Mouse (Mus musculus) forebrain, embryonic 15.5 days (tissue): ENCODE measurements at regions not wholly inside any gene's neighbourhood (a gene's known extent, or its start where the extent isn't known, plus 50 kb on each side); places are given as distances from the start of the nearest gene placed in this dataset.

ENCODE experiments used
- ATAC-seq: fragments of 200-750 bp; cut with Nextera tagmentation; replicated peaks from 2 replicates; pipeline ENCODE4 v1.8.0; 2017; ENCODE audit warnings: mild to moderate bottlenecking, moderate TSS enrichment, moderate library complexity
- H3K27ac ChIP-seq: fragments of 300-500 bp; sonication (generic); replicated peaks from 2 replicates; pipeline ENCODE4 v1.5.1; 2015; ENCODE audit warnings: mild to moderate bottlenecking, inconsistent platforms
- H3K27me3 ChIP-seq: fragments of 300-500 bp; sonication (generic); 2 replicates; pipeline ENCODE4 v1.6.1; 2015; ENCODE audit warnings: inconsistent platforms
- H3K36me3 ChIP-seq: fragments of 300-500 bp; sonication (generic); 2 replicates; pipeline ENCODE4 v1.6.1; 2015; ENCODE audit warnings: mild to moderate bottlenecking, inconsistent platforms
- H3K4me1 ChIP-seq: fragments of 300-500 bp; sonication (generic); 2 replicates; pipeline ENCODE4 v1.6.1; 2015; ENCODE audit warnings: inconsistent platforms
- H3K4me2 ChIP-seq: fragments of 300-500 bp; sonication (generic); replicated peaks from 2 replicates; pipeline ENCODE4 v1.6.1; 2015; ENCODE audit warnings: mild to moderate bottlenecking, inconsistent platforms
- H3K4me3 ChIP-seq: fragments of 300-500 bp; sonication (generic); 2 replicates; pipeline ENCODE4 v1.5.1; 2015; ENCODE audit warnings: mild to moderate bottlenecking, inconsistent platforms
- H3K9ac ChIP-seq: fragments of 300-500 bp; sonication (generic); replicated peaks from 2 replicates; pipeline ENCODE4 v1.6.1; 2015; ENCODE audit warnings: mild to moderate bottlenecking, inconsistent platforms
- H3K9me3 ChIP-seq: fragments of 300-500 bp; sonication (generic); 2 replicates; pipeline ENCODE4 v1.6.1; 2016; ENCODE audit warnings: inconsistent platforms
- WGBS: fragments of 180-500 bp; shearing (Covaris S2); methylation state at CpG from one replicate; pipeline ENCODE4 v1.1.7; 2015; ENCODE audit warnings: mixed read lengths; 5-methylcytosine and 5-hydroxymethylcytosine counted together

- no peak overlapping the region for H3K4me2 ChIP-seq
- H3K27ac ChIP-seq: no peak overlapping the region
- H3K9ac ChIP-seq: no peak overlapping the region
- WGBS: 90% methylated on average over 16 of the region's 16 CpGs
- H3K4me1 ChIP-seq: no peaks in the 10 kb centered on the region
- H3K4me3 ChIP-seq: no peak overlapping the region
- H3K36me3 ChIP-seq: no peaks in the 10 kb centered on the region
- no peak for ATAC-seq
- no peaks in the 10 kb centered on the region for H3K27me3 ChIP-seq
- H3K9me3 ChIP-seq: no peaks in the 10 kb centered on the region
These were observed 148.8 kb upstream of the Ado start for GRCm38 (mm10) chr10:67697401-67698195.

- no peak overlapping the region for H3K9ac ChIP-seq
- ATAC-seq: no peak
These were observed 147.4 kb upstream of the Ado start for GRCm38 (mm10) chr10:67695891-67696853.

GRCm38 (mm10) chr10:67694751-67695150, 146.0 kb upstream of the Ado start:
- 92% methylated on average over 4 of the region's 4 CpGs for WGBS
- no peak overlapping the region for H3K4me2 ChIP-seq
- ATAC-seq: no peak
- no peak overlapping the region for H3K27ac ChIP-seq
- H3K9me3 ChIP-seq: no peaks in the 10 kb centered on the region
- H3K4me3 ChIP-seq: no peak overlapping the region
- H3K9ac ChIP-seq: no peak overlapping the region
- H3K36me3 ChIP-seq: no peaks in the 10 kb centered on the region
- no peaks in the 10 kb centered on the region for H3K4me1 ChIP-seq
- H3K27me3 ChIP-seq: no peaks in the 10 kb centered on the region

More at GRCm38 (mm10) chr10:67695891-67696853, 147.4 kb upstream of the Ado start:
- no peaks in the 10 kb centered on the region for H3K36me3 ChIP-seq
- no peaks in the 10 kb centered on the region for H3K27me3 ChIP-seq
- H3K9me3 ChIP-seq: no peaks in the 10 kb centered on the region
- no peak overlapping the region for H3K4me3 ChIP-seq
- WGBS: 69% methylated on average over 10 of the region's 10 CpGs
- no peak overlapping the region for H3K4me2 ChIP-seq
- H3K27ac ChIP-seq: no peak overlapping the region
- no peaks in the 10 kb centered on the region for H3K4me1 ChIP-seq

GRCm38 (mm10) chr10:67693586-67693985, 144.8 kb upstream of the Ado start:
- no peak overlapping the region for H3K27ac ChIP-seq
- H3K9ac ChIP-seq: no peak overlapping the region
- no peak overlapping the region for H3K4me3 ChIP-seq
- ATAC-seq: no peak
- no peaks in the 10 kb centered on the region for H3K27me3 ChIP-seq
- no peaks in the 10 kb centered on the region for H3K36me3 ChIP-seq
- H3K4me2 ChIP-seq: no peak overlapping the region
- 84% methylated on average over 4 of the region's 4 CpGs for WGBS
- H3K4me1 ChIP-seq: no peaks in the 10 kb centered on the region
- no peaks in the 10 kb centered on the region for H3K9me3 ChIP-seq

- Histone ChIP-seq H3K9ac (no peak overlapping the region), H3K36me3 (no peaks in the 10 kb centered on the region), H3K4me3 (no peak overlapping the region), H3K9me3 (no peaks in the 10 kb centered on the region), H3K4me2 (no peak overlapping the region), H3K27me3 (no peaks in the 10 kb centered on the region), H3K27ac (no peak overlapping the region), H3K4me1 (no peaks in the 10 kb centered on the region)
- WGBS: 92% methylated on average over 15 of the region's 15 CpGs
- no peak for ATAC-seq
These were observed 141.4 kb upstream of the Ado start for GRCm38 (mm10) chr10:67689944-67690670.

GRCm38 (mm10) chr10:67679382-67679781, 130.6 kb upstream of the Ado start:
- Histone ChIP-seq H3K4me3 (no peak overlapping the region), H3K9me3 (no peaks in the 10 kb centered on the region), H3K4me2 (no peak overlapping the region), H3K9ac (no peak overlapping the region), H3K36me3 (no peaks in the 10 kb centered on the region), H3K27ac (no peak overlapping the region), H3K27me3 (no peaks in the 10 kb centered on the region), H3K4me1 (no peaks in the 10 kb centered on the region)
- ATAC-seq: no peak
- WGBS: 88% methylated on average over 4 of the region's 4 CpGs

GRCm38 (mm10) chr10:67673450-67673849, 124.7 kb upstream of the Ado start:
- H3K4me2 ChIP-seq: no peak overlapping the region
- 85% methylated on average over 8 of the region's 8 CpGs for whole genome bisulfite sequencing

GRCm38 (mm10) chr10:67672281-67672680, 123.5 kb upstream of the Ado start:
- ATAC-seq: no peak
- Histone ChIP-seq H3K27me3 (no peaks in the 10 kb centered on the region), H3K4me1 (no peaks in the 10 kb centered on the region), H3K9me3 (no peaks in the 10 kb centered on the region), H3K36me3 (no peaks in the 10 kb centered on the region), H3K9ac (no peak overlapping the region), H3K27ac (no peak overlapping the region), H3K4me2 (no peak overlapping the region), H3K4me3 (no peak overlapping the region)
- 73% methylated on average over 8 of the region's 8 CpGs for WGBS

More at GRCm38 (mm10) chr10:67673450-67673849, 124.7 kb upstream of the Ado start:
- Histone ChIP-seq H3K9me3 (no peaks in the 10 kb centered on the region), H3K27ac (no peak overlapping the region), H3K4me1 (no peaks in the 10 kb centered on the region), H3K36me3 (no peaks in the 10 kb centered on the region), H3K27me3 (no peaks in the 10 kb centered on the region), H3K4me3 (no peak overlapping the region), H3K9ac (no peak overlapping the region)
- no peak for ATAC-seq

- Histone ChIP-seq H3K4me3 (no peak overlapping the region), H3K27ac (no peak overlapping the region), H3K4me2 (no peak overlapping the region), H3K9ac (no peak overlapping the region), H3K27me3 (no peaks in the 10 kb centered on the region), H3K9me3 (no peaks in the 10 kb centered on the region), H3K36me3 (no peaks in the 10 kb centered on the region), H3K4me1 (no peaks in the 10 kb centered on the region)
- ATAC-seq: no peak
- WGBS: 86% methylated on average over 2 of the region's 2 CpGs
These were observed 120.3 kb upstream of the Ado start for GRCm38 (mm10) chr10:67669066-67669465.

GRCm38 (mm10) chr10:67663028-67663427, 114.3 kb upstream of the Ado start:
- 70% methylated on average over 3 of the region's 3 CpGs for WGBS
- H3K27me3 ChIP-seq: no peaks in the 10 kb centered on the region
- H3K4me1 ChIP-seq: no peaks in the 10 kb centered on the region
- no peaks in the 10 kb centered on the region for H3K9me3 ChIP-seq
- no peak for ATAC-seq
- H3K4me3 ChIP-seq: no peak overlapping the region
- H3K4me2 ChIP-seq: no peak overlapping the region
- H3K27ac ChIP-seq: no peak overlapping the region
- no peak overlapping the region for H3K9ac ChIP-seq
- no peaks in the 10 kb centered on the region for H3K36me3 ChIP-seq

GRCm38 (mm10) chr10:67661666-67662065, 112.9 kb upstream of the Ado start:
- no peaks in the 10 kb centered on the region for H3K27me3 ChIP-seq
- no peak overlapping the region for H3K27ac ChIP-seq
- H3K4me3 ChIP-seq: no peak overlapping the region
- ATAC-seq: no peak
- H3K4me1 ChIP-seq: no peaks in the 10 kb centered on the region
- no peaks in the 10 kb centered on the region for H3K9me3 ChIP-seq
- H3K36me3 ChIP-seq: no peaks in the 10 kb centered on the region
- WGBS: 86% methylated on average over 4 of the region's 4 CpGs
- no peak overlapping the region for H3K9ac ChIP-seq
- no peak overlapping the region for H3K4me2 ChIP-seq
